Mouse (Mus musculus) stomach, embryonic 15.5 days (tissue): Measurements from ENCODE around the gene Vmn1r237. TPM values are rescaled to one million over a fixed set of nuclear protein-coding genes. Genes with fewer than 3 reads are reported as not detected.

Experiments
- ATAC-seq: fragments of 200-750 bp; cut with Nextera tagmentation; 2 replicates; pipeline ENCODE4 v1.8.0; 2017; ENCODE audit warnings: low read depth, moderate number of reproducible peaks, moderate TSS enrichment; ENCODE audit not compliant: insufficient read depth, low FRiP score
- H3K27ac ChIP-seq: fragments of 300-500 bp; sonication (generic); 2 replicates; pipeline ENCODE4 v1.5.1; 2015; ENCODE audit warnings: mild to moderate bottlenecking, inconsistent platforms
- H3K27me3 ChIP-seq: fragments of 300-500 bp; sonication (generic); replicated peaks from 2 replicates; pipeline ENCODE4 v1.6.1; 2015; ENCODE audit warnings: inconsistent platforms
- H3K36me3 ChIP-seq: fragments of 300-500 bp; sonication (generic); 2 replicates; pipeline ENCODE4 v1.6.1; 2015; ENCODE audit warnings: inconsistent platforms
- H3K4me1 ChIP-seq: fragments of 300-500 bp; sonication (generic); 2 replicates; pipeline ENCODE4 v1.6.1; 2015; ENCODE audit warnings: inconsistent platforms
- H3K4me2 ChIP-seq: fragments of 300-500 bp; sonication (generic); 2 replicates; pipeline ENCODE4 v1.6.1; 2015; ENCODE audit warnings: mild to moderate bottlenecking, inconsistent platforms
- H3K4me3 ChIP-seq: fragments of 300-500 bp; sonication (generic); replicated peaks from 2 replicates; pipeline ENCODE4 v1.5.1; 2015; ENCODE audit warnings: inconsistent platforms
- H3K9ac ChIP-seq: fragments of 300-500 bp; sonication (generic); 2 replicates; pipeline ENCODE4 v1.6.1; 2015; ENCODE audit warnings: inconsistent platforms
- H3K9me3 ChIP-seq: fragments of 300-500 bp; sonication (generic); 2 replicates; pipeline ENCODE4 v1.6.1; 2016; ENCODE audit warnings: inconsistent platforms
- WGBS: fragments of 180-500 bp; shearing (Covaris S2); methylation state at CpG from one replicate; pipeline ENCODE4 v1.1.7; 2015; 5-methylcytosine and 5-hydroxymethylcytosine counted together
- microRNA-seq: library from miRNA; unstranded; fragments of <30 nt; microRNA quantifications from one replicate; pipeline ENCODE4, GENCODE M21; 2016
- polyA plus RNA-seq: library from polyadenylated mRNA; unstranded; fragments of >200 nt; fragmentation: Nextera tagmentation; extraction: Ambion mirVana; gene quantifications from 2 replicates; pipeline ENCODE4 v1.2.1, GENCODE M21; 2015

Gene Vmn1r237
- not detected in 2 replicates for polyA plus RNA-seq

- no peak within 1 kb of the TSS for H3K9ac ChIP-seq
- no peaks in the 10 kb centered on the region for H3K9me3 ChIP-seq
- H3K4me2 ChIP-seq = no peak within 1 kb of the TSS
- no peak for ATAC-seq
- no peaks in the 10 kb centered on the region for H3K27me3 ChIP-seq
- no peaks in the 10 kb centered on the region for H3K36me3 ChIP-seq
- H3K4me1 ChIP-seq = no peaks in the 10 kb centered on the region
- no peak within 1 kb of the TSS for H3K27ac ChIP-seq
- H3K4me3 ChIP-seq = no peak within 1 kb of the TSS
Observed at GRCm38 (mm10) chr17:21311565-21311964, at the start of gene Vmn1r237. Vmn1r237 (plus strand) TSS chr17:21311865.

GRCm38 (mm10) chr17:21272103-21272502 lies 39.6 kb upstream of the Vmn1r237 start:
- Histone ChIP-seq H3K4me3 (no peak overlapping the region), H3K27ac (no peak overlapping the region), H3K4me2 (no peak overlapping the region), H3K27me3 (no peaks in the 10 kb centered on the region), H3K36me3 (no peaks in the 10 kb centered on the region), H3K4me1 (no peaks in the 10 kb centered on the region), H3K9ac (no peak overlapping the region), H3K9me3 (no peaks in the 10 kb centered on the region)
- 8% methylated on average over 4 of the region's 4 CpGs for WGBS
- no peak for ATAC-seq

GRCm38 (mm10) chr17:21282642-21283041 lies 29.0 kb upstream of the Vmn1r237 start, which contains the start of gene Vmn1r236:
Vmn1r236 (plus strand) TSS chr17:21282942.
- H3K4me3 ChIP-seq = no peak within 1 kb of the TSS
- H3K27ac ChIP-seq = no peak within 1 kb of the TSS
- no peak within 1 kb of the TSS for H3K4me2 ChIP-seq
- no peaks in the 10 kb centered on the region for H3K27me3 ChIP-seq
- H3K4me1 ChIP-seq = no peaks in the 10 kb centered on the region
- no peak within 1 kb of the TSS for H3K9ac ChIP-seq
- no peak for ATAC-seq
- 70% methylated on average over 3 of the region's 3 CpGs for WGBS
- no peaks in the 10 kb centered on the region for H3K9me3 ChIP-seq
- no peaks in the 10 kb centered on the region for H3K36me3 ChIP-seq

GRCm38 (mm10) chr17:21284395-21284794 lies 27.3 kb upstream of the Vmn1r237 start:
- no peak overlapping the region for H3K9ac ChIP-seq
- no peaks in the 10 kb centered on the region for H3K4me1 ChIP-seq
- H3K27me3 ChIP-seq = no peaks in the 10 kb centered on the region
- no peak for ATAC-seq
- no peaks in the 10 kb centered on the region for H3K9me3 ChIP-seq
- H3K4me3 ChIP-seq = no peak overlapping the region
- no peaks in the 10 kb centered on the region for H3K36me3 ChIP-seq
- H3K4me2 ChIP-seq = no peak overlapping the region
- no peak overlapping the region for H3K27ac ChIP-seq

GRCm38 (mm10) chr17:21289695-21290094 lies 22.0 kb upstream of the Vmn1r237 start:
- ATAC-seq = no peak
- Histone ChIP-seq H3K9me3 (no peaks in the 10 kb centered on the region), H3K9ac (no peak overlapping the region), H3K4me3 (no peak overlapping the region), H3K27ac (no peak overlapping the region), H3K36me3 (no peaks in the 10 kb centered on the region), H3K4me2 (no peak overlapping the region), H3K4me1 (no peaks in the 10 kb centered on the region), H3K27me3 (no peaks in the 10 kb centered on the region)

Small RNAs within 50 kb of the gene (microRNA-seq; reads per million reads assigned to microRNA genes)
- gene Gm26384 = not detected

Other genes with a start within 250 kb of the Vmn1r237 start
- not detected in 2 replicates for gene Vmn1r234, start 85.8 kb upstream of the Vmn1r237 start, polyA plus RNA-seq
- not detected in 2 replicates for gene Vmn1r235, start 55.5 kb upstream of the Vmn1r237 start, polyA plus RNA-seq
- gene Vmn1r236, start 28.9 kb upstream of the Vmn1r237 start, polyA plus RNA-seq = not detected in 2 replicates
- gene Zfp677, start 71.9 kb downstream of the Vmn1r237 start, polyA plus RNA-seq = 3.1 and 3.4 TPM in 2 replicates
- gene Zfp54, start 111.4 kb downstream of the Vmn1r237 start, polyA plus RNA-seq = 6.5 and 7.3 TPM in 2 replicates
- 15.4 and 17.0 TPM in 2 replicates for gene Zfp51, start 138.5 kb downstream of the Vmn1r237 start, polyA plus RNA-seq
- gene Zfp53, start 177.1 kb downstream of the Vmn1r237 start, polyA plus RNA-seq = 13.4 and 13.5 TPM in 2 replicates
- gene Zfp52, start 223.7 kb downstream of the Vmn1r237 start, polyA plus RNA-seq = 5.1 and 5.9 TPM in 2 replicates